Mouse (Mus musculus): ENCODE measurements around the gene Numb. TPM values are rescaled to one million over a fixed set of nuclear protein-coding genes. Genes with fewer than 3 reads are reported as not detected.
"Not testable (repeated sequence)": the region's sequence is repeated elsewhere in the genome, so short reads cannot be mapped to it uniquely, and the experiment has no call there.

The Numb gene
- 10 to 100 TPM; 31.4 to 36.3 TPM for total RNA-seq (2021)

DNA sequence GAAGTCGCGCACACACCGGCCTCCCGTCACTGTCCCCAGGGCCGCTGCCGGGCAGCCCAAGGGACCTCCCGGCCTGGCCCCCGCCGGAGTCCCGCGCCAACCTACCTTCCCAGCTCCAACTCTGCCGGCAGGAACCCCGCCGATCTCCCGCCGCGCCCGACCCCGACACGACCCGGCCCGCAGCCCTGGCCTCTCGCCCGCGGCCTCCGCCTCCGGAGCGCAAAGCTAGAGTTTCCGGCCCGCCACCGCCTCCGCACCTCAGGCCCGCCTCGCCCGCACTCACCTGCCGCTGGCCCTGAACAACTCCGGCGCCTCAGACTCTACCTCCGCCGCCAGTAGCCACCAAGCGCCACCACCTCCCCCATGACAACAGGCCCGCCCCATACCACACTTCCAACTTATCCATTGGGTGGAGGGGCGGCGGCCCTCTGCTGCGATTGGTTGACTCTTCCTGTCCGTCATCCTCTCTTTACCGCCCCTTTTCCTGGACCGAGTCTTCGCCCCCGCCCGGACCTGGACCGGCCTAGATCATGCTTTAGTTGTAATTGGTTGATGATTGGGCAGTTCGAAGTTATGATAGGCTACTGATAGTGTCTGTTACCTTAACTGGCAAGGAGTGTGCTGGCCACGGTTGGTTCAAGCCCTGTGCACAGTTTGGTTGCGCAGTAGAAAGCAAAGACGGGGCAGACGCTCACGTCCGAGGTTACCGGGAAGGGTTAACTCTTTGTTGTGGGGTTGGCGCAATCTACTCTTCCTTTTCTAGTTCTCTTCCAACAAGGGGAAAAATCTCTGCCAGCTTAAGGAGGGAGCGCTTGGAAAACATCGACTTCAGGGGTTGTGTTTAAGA lies at the start of gene Numb:
Numb (minus strand) TSS at position 400 of the 847 bp plus-strand sequence.
- intact Hi-C loops (cut with DNase I), result loop anchor here (2.0 kb wide), 1 partner anchor 29 kb away; the partner anchor contains the start of gene Riox1

DNA sequence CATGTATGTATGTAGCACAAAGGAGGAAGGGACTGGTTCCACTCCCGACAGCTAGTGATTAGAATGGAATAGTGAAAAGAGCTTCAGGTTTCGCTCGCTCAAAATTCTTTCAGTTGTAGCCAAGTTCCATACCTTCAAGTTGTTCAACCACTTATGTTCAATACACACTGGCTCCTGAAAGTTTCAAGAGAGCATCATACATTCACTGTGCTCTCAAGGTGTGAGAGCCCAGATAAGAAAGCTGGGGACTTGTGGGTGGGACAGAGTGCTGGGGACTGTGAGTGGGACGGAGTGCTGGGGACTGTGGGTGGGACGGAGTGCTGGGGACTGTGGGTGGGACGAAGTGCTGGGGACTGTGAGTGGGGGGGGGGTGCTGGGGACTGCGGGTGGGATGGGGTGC lies 43.5 kb upstream of the Numb start:
- no peak for DNase-seq
- intact Hi-C loops (cut with DNase I), result no loop called here

More for the DNA sequence above, at the start of gene Numb:
- peak; percentile 95 to 97 for DNase-seq

DNA sequence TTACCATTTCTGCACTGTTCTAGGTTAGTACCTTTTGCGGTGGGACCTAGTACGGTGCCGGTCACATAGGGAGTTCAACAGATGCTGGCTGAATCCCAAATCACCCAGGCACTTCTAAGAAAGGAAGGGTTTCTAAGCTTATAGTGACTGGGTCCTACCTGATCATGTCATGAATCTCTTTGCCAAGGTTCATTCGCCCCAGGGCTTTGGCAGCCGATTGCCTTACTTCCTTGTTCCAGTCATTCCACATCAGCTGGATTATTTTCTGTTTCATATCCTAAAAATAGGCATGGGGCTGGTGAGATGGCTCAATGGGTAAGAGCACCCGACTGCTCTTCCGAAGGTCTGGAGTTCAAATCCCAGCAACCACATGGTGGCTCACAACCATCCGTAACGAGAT lies 36.5 kb upstream of the Numb start:
- no peak for DNase-seq
- intact Hi-C loops (cut with DNase I), result no loop called here

DNA sequence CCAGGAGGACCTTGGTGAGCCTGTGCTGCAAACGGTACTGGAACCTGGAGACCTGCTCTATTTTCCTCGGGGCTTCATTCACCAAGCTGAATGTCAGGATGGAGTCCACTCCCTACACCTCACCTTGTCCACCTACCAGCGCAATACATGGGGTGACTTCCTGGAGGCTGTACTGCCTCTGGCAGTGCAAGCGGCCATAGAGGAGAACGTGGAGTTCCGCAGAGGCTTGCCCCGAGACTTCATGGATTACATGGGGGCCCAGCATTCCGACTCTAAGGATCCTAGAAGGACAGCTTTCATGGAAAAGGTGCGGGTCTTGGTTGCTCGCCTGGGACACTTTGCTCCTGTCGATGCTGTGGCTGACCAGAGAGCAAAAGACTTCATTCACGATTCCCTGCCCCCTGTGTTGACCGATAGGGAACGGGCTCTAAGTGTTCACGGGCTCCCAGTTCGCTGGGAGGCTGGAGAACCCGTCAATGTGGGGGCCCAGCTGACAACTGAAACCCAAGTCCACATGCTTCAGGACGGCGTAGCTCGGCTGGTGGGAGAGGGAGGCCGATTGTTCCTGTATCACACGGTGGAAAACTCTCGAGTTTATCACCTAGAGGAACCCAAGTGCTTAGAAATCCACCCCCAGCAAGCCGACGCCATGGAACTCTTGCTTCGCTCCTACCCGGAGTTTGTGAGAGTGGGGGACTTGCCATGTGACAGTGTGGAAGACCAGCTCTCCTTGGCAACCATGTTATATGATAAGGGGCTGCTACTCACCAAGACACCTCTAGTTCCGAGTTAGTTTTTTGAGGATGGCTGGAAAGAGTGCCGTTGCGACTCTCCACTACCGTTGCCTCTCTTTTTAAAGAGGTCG lies 30.2 kb upstream of the Numb start:
- DNase-seq, result no peak
- intact Hi-C loops (cut with DNase I), result loop anchor here (2.0 kb wide), 1 partner anchor 31 kb away; the partner anchor contains the start of gene Numb

DNA sequence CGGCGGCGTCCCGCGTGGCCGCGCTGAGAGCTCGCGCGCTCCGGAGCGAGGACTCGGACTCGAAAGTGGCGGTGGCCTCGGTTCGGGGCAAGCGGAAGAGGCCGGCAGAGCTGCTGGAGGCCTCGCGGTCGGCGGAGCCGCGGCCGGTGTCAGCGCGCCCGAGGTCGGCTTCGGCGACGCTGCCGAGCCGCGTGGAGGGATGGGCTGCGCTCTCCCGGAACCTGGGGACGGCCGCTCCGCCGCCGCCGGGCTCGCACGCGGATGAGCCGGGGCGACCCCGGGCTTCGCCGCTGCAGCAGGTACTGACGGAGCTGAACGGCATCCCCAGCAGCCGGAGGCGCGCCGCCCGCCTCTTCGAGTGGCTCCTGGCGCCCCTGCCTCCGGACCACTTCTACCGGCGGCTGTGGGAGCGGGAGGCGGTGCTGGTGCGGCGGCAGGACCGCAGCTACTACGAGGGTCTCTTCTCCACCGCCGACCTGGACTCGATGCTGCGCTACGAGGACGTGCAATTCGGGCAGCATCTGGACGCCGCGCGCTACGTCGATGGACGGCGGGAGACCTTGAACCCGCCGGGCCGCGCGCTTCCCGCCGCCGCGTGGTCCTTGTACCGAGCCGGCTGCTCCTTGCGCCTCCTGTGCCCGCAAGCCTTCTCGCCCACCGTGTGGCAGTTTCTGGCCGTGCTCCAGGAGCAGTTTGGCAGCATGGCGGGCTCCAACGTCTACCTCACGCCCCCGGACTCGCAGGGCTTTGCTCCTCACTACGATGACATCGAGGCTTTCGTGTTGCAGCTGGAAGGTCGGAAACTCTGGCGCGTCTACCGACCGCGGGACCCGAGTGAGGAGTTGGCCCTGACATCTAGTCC lies 29.3 kb upstream of the Numb start:
- peak in 1 of 2 experiments; percentile 32 for DNase-seq
- intact Hi-C loops (cut with DNase I), result loop anchor here (2.0 kb wide), 1 partner anchor 30 kb away; the partner anchor contains the start of gene Numb

DNA sequence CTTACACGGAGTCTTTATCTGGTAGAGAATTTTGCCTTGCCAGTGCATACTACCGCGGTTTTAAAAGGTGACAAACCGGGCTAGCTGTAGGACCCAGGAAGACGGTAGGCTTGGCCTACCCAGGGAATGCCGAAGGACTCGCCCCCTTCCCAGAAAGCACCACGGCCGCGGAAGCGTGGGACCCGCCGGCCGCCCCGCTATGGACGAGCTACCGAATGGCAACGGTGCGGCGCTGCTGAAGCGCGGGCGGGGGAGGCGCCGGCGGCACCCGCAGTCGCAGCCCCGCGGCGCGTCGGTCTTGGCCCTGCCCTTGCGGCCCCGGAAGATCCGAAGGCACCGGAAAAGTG lies 28.7 kb upstream of the Numb start, which contains the start of gene Riox1:
Riox1 (plus strand) TSS at position 116 of the 347 bp plus-strand sequence.
- DNase-seq, result peak; percentile 85 to 86
- intact Hi-C loops (cut with DNase I), result loop anchor here (2.0 kb wide), 1 partner anchor 30 kb away; the partner anchor contains the start of gene Numb

DNA sequence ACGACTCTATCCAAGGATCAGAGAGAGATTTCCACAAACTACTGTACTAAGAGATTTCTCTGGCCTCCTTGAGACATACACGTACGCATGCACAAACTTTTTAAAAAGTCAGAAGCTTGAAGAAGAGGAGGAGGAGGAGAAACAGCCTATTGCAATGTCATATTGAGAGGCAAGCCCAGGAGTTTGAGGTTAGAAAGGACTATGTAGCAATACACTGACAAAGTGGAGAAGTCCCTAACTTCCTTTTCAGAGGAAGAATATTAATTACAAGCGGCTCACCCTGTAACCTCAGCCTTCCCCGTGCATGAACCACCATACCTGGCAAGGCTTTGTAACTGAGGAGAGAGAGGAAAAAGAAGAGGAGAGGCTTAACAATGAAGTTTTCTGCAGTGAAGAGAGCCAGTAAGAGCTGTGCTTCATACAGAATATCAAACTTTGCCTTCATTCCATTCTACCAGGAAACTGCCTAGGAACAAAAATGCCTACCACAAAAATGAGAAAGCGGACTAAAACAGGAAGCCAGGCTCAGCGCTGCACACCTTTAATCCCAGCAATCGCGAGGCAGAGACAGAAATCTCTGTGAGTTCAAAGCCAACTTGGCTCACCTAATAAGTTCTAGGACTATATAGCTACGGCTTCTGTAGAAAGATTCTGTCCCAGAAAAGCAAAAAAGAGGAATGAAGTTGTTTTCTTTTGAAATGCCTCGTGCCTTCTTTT lies 28.2 kb upstream of the Numb start:
- intact Hi-C loops (cut with DNase I), result loop anchor here (2.0 to 5.0 kb wide), 2 partner anchors 29 to 233 kb away; partner anchors contain the start of gene Numb
- no peak for DNase-seq

DNA sequence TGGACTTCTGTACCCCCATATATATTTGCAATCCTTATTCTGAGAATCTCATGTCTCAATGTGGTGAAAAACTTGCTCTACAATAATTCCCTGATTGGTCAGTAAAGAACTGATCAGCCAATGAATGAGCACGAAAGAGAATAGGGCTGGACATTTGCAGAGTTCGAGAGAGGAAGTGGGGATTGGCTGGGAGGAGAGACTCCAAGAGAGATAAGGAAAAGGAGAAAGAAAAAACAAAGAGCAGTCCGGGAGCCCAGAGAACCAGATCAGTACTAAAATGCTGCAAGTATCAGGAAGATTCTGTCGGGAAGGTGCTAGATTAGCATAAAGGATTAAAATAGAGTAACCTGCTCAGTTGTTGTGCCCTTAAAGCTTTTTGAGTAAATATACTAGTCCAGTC lies 27.3 kb upstream of the Numb start:
- DNase-seq, result no peak
- intact Hi-C loops (cut with DNase I), result loop anchor here (5.0 kb wide), 1 partner anchor 232 kb away; no protein-coding TSS in a partner anchor

DNA sequence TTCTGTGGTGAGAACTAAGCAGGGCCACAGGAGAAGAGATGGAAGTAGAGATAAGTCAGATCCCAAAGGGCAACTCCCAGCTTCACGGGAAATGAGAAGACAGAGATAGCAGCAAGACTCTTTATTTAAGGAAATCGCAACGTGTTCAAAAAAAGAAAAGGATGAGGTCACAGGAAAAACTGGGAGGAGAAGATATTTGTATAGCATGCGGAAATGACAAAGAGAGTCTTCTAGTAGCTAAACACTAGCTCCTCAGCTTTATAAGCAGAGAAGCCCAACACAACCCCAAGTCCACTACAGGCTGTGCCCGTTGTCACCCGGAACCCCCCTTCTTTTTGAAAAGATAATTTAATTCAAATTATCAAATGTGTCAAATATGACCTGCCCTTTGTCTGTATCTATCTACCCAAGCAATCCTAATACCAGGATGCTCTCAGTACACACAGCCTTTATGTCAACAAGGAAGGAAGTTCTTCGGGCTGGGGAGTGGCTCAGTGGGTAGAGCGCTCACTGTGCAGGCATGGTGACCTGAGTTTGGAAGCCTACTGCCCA lies 25.6 kb upstream of the Numb start:
- intact Hi-C loops (cut with DNase I), result loop anchor here (5.0 kb wide), 1 partner anchor 230 kb away; no protein-coding TSS in a partner anchor

DNA sequence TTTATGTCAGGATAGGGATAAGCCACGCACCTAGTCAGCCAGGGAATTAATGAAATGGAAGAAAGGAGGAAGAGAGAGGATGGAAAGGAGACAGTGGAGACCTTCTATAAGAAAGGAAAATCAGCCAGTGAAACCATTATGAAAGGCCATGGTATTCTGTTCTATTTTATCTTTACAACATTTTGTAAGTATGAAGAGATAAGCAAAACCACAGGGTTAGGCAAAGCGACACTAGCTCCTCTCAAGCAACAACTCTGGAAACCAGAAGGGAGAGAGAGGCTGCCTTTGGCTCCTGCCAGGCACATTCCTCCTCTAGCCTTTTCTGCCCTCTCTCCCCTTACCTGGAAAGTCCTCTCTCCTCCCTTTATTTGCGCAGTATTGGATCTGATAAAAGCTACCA lies 20.2 kb upstream of the Numb start:
- no peak for DNase-seq

More for the DNA sequence above, 25.6 kb upstream of the Numb start:
- peak in 1 of 2 experiments; percentile 21 for DNase-seq

DNA sequence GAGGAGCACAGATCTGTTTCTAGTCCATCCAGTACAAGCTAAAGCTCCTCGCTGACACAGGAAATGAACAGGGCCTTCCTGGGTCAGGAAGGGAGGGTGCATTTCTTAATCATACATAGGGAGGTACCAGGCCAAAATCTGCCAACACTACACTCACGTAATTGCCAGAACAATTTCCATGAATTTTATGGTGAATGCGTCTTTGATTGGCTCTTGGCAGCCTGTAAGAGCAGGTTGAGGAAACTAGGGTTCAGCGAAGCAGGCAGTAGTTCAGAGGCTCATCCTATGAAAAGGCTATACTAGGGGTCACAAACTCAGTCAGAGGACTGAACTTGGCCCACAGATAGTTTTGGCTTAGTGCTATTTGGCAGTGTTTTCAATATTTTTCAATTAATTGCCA lies 18.3 kb upstream of the Numb start:
- DNase-seq, result no peak
- intact Hi-C loops (cut with DNase I), result loop anchor here (2.0 kb wide), 1 partner anchor 15 kb away; no protein-coding TSS in a partner anchor

More for the DNA sequence above, 20.2 kb upstream of the Numb start:
- intact Hi-C loops (cut with DNase I), result loop anchor here (2.0 kb wide), 1 partner anchor 17 kb away; no protein-coding TSS in a partner anchor

DNA sequence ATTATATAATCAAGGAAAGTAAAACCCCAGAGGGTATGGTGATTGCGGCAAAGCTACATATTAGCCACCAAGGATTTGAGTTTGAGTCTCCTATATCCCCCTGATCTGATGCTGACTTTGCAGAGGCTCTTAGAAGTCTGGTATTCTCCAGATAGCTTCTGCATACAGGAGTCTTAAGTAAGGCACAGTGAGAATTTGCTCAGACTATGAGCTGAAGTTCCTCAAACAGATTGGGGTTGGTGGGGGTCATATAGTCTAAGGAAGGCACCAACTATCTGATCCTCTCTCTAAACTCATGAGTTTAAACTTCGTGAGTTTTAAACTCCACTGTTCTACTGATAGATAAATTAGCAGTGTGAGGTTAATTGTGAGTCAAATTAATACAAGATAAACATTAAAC lies 17.6 kb upstream of the Numb start:
- no peak for DNase-seq
- intact Hi-C loops (cut with DNase I), result loop anchor here (5.0 kb wide), 1 partner anchor 227 kb away; no protein-coding TSS in a partner anchor

DNA sequence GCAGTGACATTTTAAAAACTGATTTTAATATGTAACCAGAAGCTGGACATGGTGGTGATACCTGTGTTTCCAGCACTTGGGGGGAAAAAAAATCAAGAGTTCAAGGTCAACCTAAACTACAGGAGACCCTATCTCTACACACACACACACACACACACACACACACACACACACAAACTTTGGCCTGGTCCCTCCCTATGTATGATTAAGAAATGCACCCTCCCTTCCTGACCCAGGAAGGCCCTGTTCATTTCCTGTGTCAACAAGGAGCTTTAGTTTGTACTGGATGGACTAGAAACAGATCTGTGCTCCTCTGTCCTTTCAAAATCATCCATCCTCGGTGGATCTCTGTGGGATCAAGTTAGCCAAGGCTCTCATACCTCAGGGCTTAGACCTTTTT lies 16.9 kb upstream of the Numb start:
- intact Hi-C loops (cut with DNase I), result loop anchor here (5.0 kb wide), 1 partner anchor 226 kb away; no protein-coding TSS in a partner anchor
- not testable (repeated sequence) for DNase-seq

DNA sequence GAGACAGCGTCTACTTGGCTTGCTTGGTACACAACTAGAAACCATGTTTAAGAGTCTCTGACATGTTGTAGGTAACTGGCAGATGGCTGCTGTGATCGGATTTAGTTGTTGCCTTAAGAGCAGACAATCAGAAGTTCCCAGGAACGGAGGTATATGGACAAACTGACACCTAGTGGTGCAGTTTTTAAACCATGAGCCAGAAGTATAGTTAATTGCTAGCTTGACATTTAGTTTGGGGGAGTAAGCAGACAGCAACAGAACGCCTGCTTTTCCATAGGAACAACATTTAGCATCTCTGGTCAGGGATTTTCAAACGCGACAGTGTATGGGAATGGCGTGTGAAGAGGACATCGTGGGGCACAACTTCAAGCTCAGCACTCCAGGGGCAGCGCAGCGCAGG lies 15.9 kb upstream of the Numb start:
- DNase-seq, result no peak
- intact Hi-C loops (cut with DNase I), result loop anchor here (5.0 kb wide), 1 partner anchor 225 kb away; no protein-coding TSS in a partner anchor

DNA sequence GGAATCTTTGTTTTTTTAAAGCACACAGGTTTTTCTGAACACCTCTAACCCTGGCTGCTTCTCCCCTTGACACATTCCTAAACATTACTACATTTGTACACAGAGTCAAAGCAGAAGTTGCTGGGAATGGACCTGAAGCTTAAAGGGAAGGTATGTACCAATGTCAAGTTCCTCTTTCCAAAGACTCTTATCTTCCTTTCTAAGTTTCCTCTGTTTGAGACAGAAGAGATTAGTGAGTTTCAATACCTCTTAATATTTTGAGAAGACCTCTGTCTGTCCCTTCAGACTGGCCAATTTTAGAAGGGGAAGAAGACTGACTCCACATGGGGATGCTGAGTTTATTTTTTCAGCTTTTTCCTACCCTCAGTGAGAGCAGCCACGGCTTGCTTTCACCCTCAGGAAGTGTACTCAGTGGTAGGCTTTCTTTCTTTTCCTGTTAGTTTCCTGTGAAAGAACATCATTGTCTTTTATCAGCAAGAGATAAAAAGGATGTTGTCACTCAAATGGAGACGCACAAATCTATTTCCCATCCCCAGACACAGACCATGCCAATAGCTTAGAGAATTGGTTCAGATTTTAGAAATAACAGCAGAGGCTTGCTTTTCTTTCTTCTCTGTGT lies 7.6 kb upstream of the Numb start:
- intact Hi-C loops (cut with DNase I), result no loop called here
- no peak for DNase-seq

DNA sequence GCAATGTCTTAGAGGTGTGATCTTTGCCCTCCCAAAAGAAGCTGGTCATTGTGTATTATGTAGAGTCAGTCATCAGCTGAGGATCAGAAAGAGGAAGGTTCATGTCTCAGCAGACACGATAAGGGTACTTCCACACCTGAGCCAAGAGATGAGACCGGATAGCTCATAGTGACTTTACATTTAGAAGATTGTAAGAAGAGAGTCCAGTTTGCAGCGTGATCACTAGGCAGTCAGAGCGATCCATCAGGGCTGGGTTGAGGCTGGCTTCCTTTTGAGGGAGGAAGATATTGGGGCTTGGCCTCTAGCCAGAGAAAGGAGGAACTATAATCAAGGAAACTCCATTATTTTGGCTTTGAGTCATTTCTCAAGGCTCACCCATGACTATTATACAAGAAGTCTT lies 6.0 kb upstream of the Numb start:
- intact Hi-C loops (cut with DNase I), result no loop called here
- DNase-seq, result peak; percentile 26 to 29

DNA sequence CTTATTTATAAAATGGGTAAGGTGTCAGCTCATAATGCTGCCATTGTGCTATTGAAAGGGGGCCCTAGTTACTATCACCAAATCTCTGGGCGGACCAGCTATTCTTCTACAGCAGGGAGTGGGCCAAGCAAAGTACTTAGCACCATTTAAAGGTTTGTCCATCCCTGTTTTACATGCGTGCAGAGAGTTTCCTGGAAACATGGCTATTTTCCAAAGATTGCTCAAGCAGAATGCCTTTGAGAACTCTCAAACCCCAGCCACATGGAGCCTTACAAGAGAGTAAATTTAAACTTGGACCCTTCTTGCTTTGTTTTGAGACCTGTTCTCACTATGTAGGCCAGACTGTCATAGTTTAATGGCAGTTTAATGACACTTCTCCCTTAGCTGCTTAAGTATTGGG lies 4.3 kb upstream of the Numb start:
- intact Hi-C loops (cut with DNase I), result no loop called here
- DNase-seq, result no peak

DNA sequence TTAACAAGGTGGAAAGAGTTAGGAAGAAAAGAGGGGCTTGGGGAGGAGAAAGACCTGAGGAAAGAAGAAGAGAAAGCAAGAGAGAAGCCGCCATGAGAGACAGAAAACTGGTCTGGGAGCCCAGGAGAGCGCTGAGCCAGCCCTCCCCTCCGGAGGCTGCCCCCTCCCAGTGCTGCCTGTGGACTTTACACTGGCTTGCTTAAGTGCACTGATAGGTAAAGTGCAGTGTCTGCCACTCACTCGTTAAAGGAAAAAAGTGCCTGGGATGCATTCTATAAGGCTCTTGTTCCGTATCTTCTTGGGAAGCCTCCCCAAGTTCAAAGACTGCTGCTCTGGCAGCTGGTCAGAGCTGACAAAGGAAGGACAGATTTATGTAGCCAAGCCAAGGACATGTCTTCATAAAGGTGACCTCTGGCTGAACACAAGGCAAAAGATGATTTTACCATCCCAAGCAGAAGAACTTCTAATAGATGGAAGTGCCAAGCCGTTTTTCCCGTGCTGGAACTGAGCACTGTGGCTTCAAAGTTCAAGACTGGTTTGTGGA lies 3.5 kb upstream of the Numb start:
- no peak for DNase-seq
- intact Hi-C loops (cut with DNase I), result loop anchor here (2.0 kb wide), 1 partner anchor 16 kb away; no protein-coding TSS in a partner anchor
